Mouse (Mus musculus): Measurements from ENCODE around the gene Rnd1. TPM values are rescaled to one million over a fixed set of nuclear protein-coding genes. Genes with fewer than 3 reads are reported as not detected.

Gene Rnd1
- total and polyA plus RNA-seq, 2 experiments from 2014 or later = 24.1 to 34.1 TPM

DNA sequence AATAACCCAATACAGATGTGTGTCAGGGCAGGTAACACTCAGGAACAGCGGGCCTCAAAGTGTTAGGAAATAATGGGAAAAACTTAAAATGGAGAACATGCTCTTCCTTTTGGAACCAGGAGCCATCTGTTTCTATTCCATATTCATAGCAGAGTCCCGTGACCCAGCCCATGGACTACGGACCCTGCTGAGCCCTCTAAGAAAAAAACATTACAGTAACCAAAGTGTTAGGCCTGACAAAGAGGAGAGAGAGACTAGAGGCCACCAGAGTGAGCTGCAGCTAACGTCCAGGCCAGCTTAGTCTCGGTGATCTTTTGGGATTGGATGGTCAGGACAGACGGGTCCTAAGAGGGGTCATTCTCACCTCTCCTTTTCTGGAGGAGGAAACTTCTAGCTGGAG is 62.3 kb downstream of the Rnd1 start:
- no peak for TF ChIP-seq CTCF (IDR thresholded peaks at IDR 0.05; ENCODE audit: low read depth)
- no peak for DNase-seq
- no peaks in the 10 kb centered on the region for H3K9me3 ChIP-seq (ENCODE audit: low read length)
- no peak overlapping the region for H3K4me3 ChIP-seq (ENCODE audit: low read depth, low read length)
- no peak overlapping the region for H3K27ac ChIP-seq (ENCODE audit: low read depth, low read length)
- H3K4me1 ChIP-seq (ENCODE audit: insufficient read depth) = no peaks in the 10 kb centered on the region
- 51% methylated on average over 6 of the region's 6 CpGs for WGBS
- no peak overlapping the region for H3K4me2 ChIP-seq (ENCODE audit: low read depth)
- no peak overlapping the region for H3K9ac ChIP-seq
- no peaks in the 10 kb centered on the region for H3K36me3 ChIP-seq (ENCODE audit: insufficient read depth)
- no peak for ATAC-seq
- H3K27me3 ChIP-seq (ENCODE audit: insufficient read depth, low read length) = no peaks in the 10 kb centered on the region

- H3K4me1 ChIP-seq (ENCODE audit: insufficient read depth) = no peaks in the 10 kb centered on the region
- WGBS = 33% methylated on average over 9 of the region's 9 CpGs
- no peaks in the 10 kb centered on the region for H3K27me3 ChIP-seq (ENCODE audit: insufficient read depth, low read length)
- no peak overlapping the region for H3K4me2 ChIP-seq (ENCODE audit: low read depth)
- no peak for TF ChIP-seq CTCF (IDR thresholded peaks at IDR 0.05; ENCODE audit: low read depth)
- no peak overlapping the region for H3K4me3 ChIP-seq (ENCODE audit: low read depth, low read length)
- DNase-seq (no peak), ATAC-seq (no peak)
- H3K36me3 ChIP-seq (ENCODE audit: insufficient read depth) = no peaks in the 10 kb centered on the region
- H3K9me3 ChIP-seq (ENCODE audit: low read length) = no peaks in the 10 kb centered on the region
- H3K27ac ChIP-seq (ENCODE audit: low read depth, low read length) = no peak overlapping the region
- H3K9ac ChIP-seq = no peak overlapping the region
These were observed 62.7 kb downstream of the Rnd1 start for GRCm38 (mm10) chr15:98614551-98614950.

Other genes starting within 250 kb of the Rnd1 start
- gene Olfr282, start 246.2 kb downstream of the Rnd1 start, total RNA-seq (2014; rRNA removed) = not detected in 2 replicates
- not detected in 2 replicates for gene Olfr282, start 246.2 kb downstream of the Rnd1 start, polyA plus RNA-seq (2015; fragmentation: Nextera tagmentation; extraction: Ambion mirVana)
- gene Olfr281, start 224.9 kb downstream of the Rnd1 start, total RNA-seq (2014; rRNA removed) = not detected in 2 replicates
- gene Olfr281, start 224.9 kb downstream of the Rnd1 start, polyA plus RNA-seq (2015; fragmentation: Nextera tagmentation; extraction: Ambion mirVana) = not detected in 2 replicates
- gene OR5BS1P, start 207.6 kb downstream of the Rnd1 start, total RNA-seq (2014; rRNA removed) = not detected in 2 replicates
- gene OR5BS1P, start 207.6 kb downstream of the Rnd1 start, polyA plus RNA-seq (2015; fragmentation: Nextera tagmentation; extraction: Ambion mirVana) = not detected in 2 replicates
- gene Lalba, start 194.7 kb downstream of the Rnd1 start, total RNA-seq (2014; rRNA removed) = not detected in 2 replicates
- gene Lalba, start 194.7 kb downstream of the Rnd1 start, polyA plus RNA-seq (2015; fragmentation: Nextera tagmentation; extraction: Ambion mirVana) = not detected in 2 replicates
- not detected in 2 replicates for gene Olfr279, start 185.1 kb downstream of the Rnd1 start, total RNA-seq (2014; rRNA removed)
- gene Olfr279, start 185.1 kb downstream of the Rnd1 start, polyA plus RNA-seq (2015; fragmentation: Nextera tagmentation; extraction: Ambion mirVana) = not detected in 2 replicates
- gene Kansl2, start 143.2 kb downstream of the Rnd1 start, total RNA-seq (2014; rRNA removed) = 69.9 and 74.1 TPM in 2 replicates
- 109 and 110 TPM in 2 replicates for gene Kansl2, start 143.2 kb downstream of the Rnd1 start, polyA plus RNA-seq (2015; fragmentation: Nextera tagmentation; extraction: Ambion mirVana)
- 51.1 and 52.0 TPM in 2 replicates for gene Ccnt1, start 106.5 kb downstream of the Rnd1 start, total RNA-seq (2014; rRNA removed)
- 35.5 and 47.0 TPM in 2 replicates for gene Ccnt1, start 106.5 kb downstream of the Rnd1 start, polyA plus RNA-seq (2015; fragmentation: Nextera tagmentation; extraction: Ambion mirVana)
- gene 4930415O20Rik, start 106.5 kb downstream of the Rnd1 start, total RNA-seq (2014; rRNA removed) = not detected in 2 replicates
- 0.51 TPM in 1 of 2 replicates, not detected in the other for gene 4930415O20Rik, start 106.5 kb downstream of the Rnd1 start, polyA plus RNA-seq (2015; fragmentation: Nextera tagmentation; extraction: Ambion mirVana)
- 39.2 and 42.3 TPM in 2 replicates for gene Adcy6, start 67.4 kb downstream of the Rnd1 start, total RNA-seq (2014; rRNA removed)
- 1.9 and 5.4 TPM in 2 replicates for gene Adcy6, start 67.4 kb downstream of the Rnd1 start, polyA plus RNA-seq (2015; fragmentation: Nextera tagmentation; extraction: Ambion mirVana)
- 191 and 201 TPM in 2 replicates for gene Cacnb3, start 46.6 kb downstream of the Rnd1 start, total RNA-seq (2014; rRNA removed)
- 133 and 139 TPM in 2 replicates for gene Cacnb3, start 46.6 kb downstream of the Rnd1 start, polyA plus RNA-seq (2015; fragmentation: Nextera tagmentation; extraction: Ambion mirVana)
- 54.9 and 70.6 TPM in 2 replicates for gene Ddx23, start 14.6 kb downstream of the Rnd1 start, total RNA-seq (2014; rRNA removed)
- gene Ddx23, start 14.6 kb downstream of the Rnd1 start, polyA plus RNA-seq (2015; fragmentation: Nextera tagmentation; extraction: Ambion mirVana) = 11.9 and 13.8 TPM in 2 replicates
- gene Ccdc65, start 30.7 kb upstream of the Rnd1 start, total RNA-seq (2014; rRNA removed) = 6.1 and 8.2 TPM in 2 replicates
- gene Ccdc65, start 30.7 kb upstream of the Rnd1 start, polyA plus RNA-seq (2015; fragmentation: Nextera tagmentation; extraction: Ambion mirVana) = 5.6 and 10.5 TPM in 2 replicates
- gene Fkbp11, start 50.7 kb upstream of the Rnd1 start, total RNA-seq (2014; rRNA removed) = 0.90 and 2.9 TPM in 2 replicates
- 5.2 and 5.3 TPM in 2 replicates for gene Fkbp11, start 50.7 kb upstream of the Rnd1 start, polyA plus RNA-seq (2015; fragmentation: Nextera tagmentation; extraction: Ambion mirVana)
- 99.6 and 116 TPM in 2 replicates for gene Arf3, start 85.8 kb upstream of the Rnd1 start, total RNA-seq (2014; rRNA removed)
- gene Arf3, start 85.8 kb upstream of the Rnd1 start, polyA plus RNA-seq (2015; fragmentation: Nextera tagmentation; extraction: Ambion mirVana) = 62.5 and 104 TPM in 2 replicates
- gene Wnt10b, start 100.7 kb upstream of the Rnd1 start, total RNA-seq (2014; rRNA removed) = 0.31 and 1.1 TPM in 2 replicates
- not detected in 2 replicates for gene Wnt10b, start 100.7 kb upstream of the Rnd1 start, polyA plus RNA-seq (2015; fragmentation: Nextera tagmentation; extraction: Ambion mirVana)
- not detected in 2 replicates for gene Wnt1, start 112.4 kb upstream of the Rnd1 start, total RNA-seq (2014; rRNA removed)
- 0.33 and 0.35 TPM in 2 replicates for gene Wnt1, start 112.4 kb upstream of the Rnd1 start, polyA plus RNA-seq (2015; fragmentation: Nextera tagmentation; extraction: Ambion mirVana)
- 36.3 and 49.6 TPM in 2 replicates for gene Ddn, start 132.0 kb upstream of the Rnd1 start, total RNA-seq (2014; rRNA removed)
- 2.2 TPM in 2 replicates for gene Ddn, start 132.0 kb upstream of the Rnd1 start, polyA plus RNA-seq (2015; fragmentation: Nextera tagmentation; extraction: Ambion mirVana)
- gene Prkag1, start 154.1 kb upstream of the Rnd1 start, total RNA-seq (2014; rRNA removed) = 46.5 and 48.3 TPM in 2 replicates
- gene Prkag1, start 154.1 kb upstream of the Rnd1 start, polyA plus RNA-seq (2015; fragmentation: Nextera tagmentation; extraction: Ambion mirVana) = 55.0 and 58.4 TPM in 2 replicates
- 22.7 and 25.8 TPM in 2 replicates for gene Kmt2d, start 193.7 kb upstream of the Rnd1 start, total RNA-seq (2014; rRNA removed)
- gene Kmt2d, start 193.7 kb upstream of the Rnd1 start, polyA plus RNA-seq (2015; fragmentation: Nextera tagmentation; extraction: Ambion mirVana) = 2.9 and 6.2 TPM in 2 replicates
- gene Rhebl1, start 217.1 kb upstream of the Rnd1 start, total RNA-seq (2014; rRNA removed) = 16.5 and 20.7 TPM in 2 replicates
- gene Rhebl1, start 217.1 kb upstream of the Rnd1 start, polyA plus RNA-seq (2015; fragmentation: Nextera tagmentation; extraction: Ambion mirVana) = 34.1 and 37.5 TPM in 2 replicates
- gene Dhh, start 221.1 kb upstream of the Rnd1 start, total RNA-seq (2014; rRNA removed) = 0.15 and 0.76 TPM in 2 replicates
- gene Dhh, start 221.1 kb upstream of the Rnd1 start, polyA plus RNA-seq (2015; fragmentation: Nextera tagmentation; extraction: Ambion mirVana) = 0.25 and 0.58 TPM in 2 replicates
- gene Lmbr1l, start 240.8 kb upstream of the Rnd1 start, total RNA-seq (2014; rRNA removed) = 44.1 and 59.3 TPM in 2 replicates
- 20.1 and 22.4 TPM in 2 replicates for gene Lmbr1l, start 240.8 kb upstream of the Rnd1 start, polyA plus RNA-seq (2015; fragmentation: Nextera tagmentation; extraction: Ambion mirVana)

Measured in forebrain, postnatal 0 days (tissue).